Mouse (Mus musculus): ENCODE results near the gene Cr2. TPM values are rescaled to one million over a fixed set of nuclear protein-coding genes. Genes with fewer than 3 reads are reported as not detected.

Cr2 gene
- polyA plus RNA-seq (2012; rRNA removed), result 0.01 TPM in 1 of 2 replicates, not detected in the other

DNA sequence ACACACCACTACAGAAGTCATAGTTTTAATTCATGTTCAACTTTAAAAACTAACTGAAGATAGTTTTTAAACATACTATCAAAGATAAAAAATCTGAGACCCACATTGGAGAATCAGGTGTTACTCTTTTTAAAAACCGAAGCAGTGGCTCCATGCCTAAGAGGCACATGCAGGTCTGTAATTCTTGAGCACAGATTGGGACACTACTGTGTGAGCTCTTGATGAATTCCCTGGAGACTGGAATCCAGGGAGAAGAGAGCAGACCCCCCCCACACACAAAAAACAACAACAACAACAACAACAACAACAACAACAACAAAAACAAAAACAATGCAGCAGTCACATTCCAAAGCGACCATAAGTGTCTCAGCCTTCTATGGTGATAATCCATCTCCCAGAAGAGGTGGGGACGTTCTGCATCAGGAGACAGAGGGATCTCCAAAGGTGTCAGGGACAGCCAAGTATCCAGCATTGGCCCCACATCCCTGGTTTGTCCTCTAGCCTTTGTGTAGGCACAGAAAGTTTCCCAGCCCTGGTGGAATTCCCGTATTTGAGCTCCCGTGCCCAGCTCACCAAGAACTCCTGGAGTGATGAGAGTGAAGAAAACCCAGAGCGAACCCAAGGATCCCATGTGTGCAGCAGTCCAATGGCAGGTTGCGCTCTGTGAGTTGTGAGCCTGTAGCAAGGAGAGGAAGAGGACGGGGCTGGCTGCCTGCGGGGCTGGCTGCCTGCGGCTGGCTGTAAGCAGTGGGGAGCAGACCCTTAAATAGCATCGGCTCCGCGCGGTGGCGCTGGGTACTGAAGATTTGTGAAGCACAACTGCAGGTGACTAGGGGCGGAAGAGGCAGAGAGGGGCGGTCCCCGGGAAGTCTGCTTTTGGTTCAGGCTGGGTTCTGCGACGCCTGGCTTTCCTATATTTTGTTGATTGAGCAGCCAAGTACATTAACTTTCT lies at the start of gene Cr2:
Gene Cr2, minus strand, starts transcription at position 737 of the 952 bp plus-strand sequence.

GRCm38 (mm10) chr1:195130953-195131674 lies 45.4 kb downstream of the Cr2 start, which contains the start of gene Cr1l:
Gene Cr1l (minus strand): TSS chr1:195131586.

GRCm38 (mm10) chr1:195092220-195092720 lies 84.2 kb downstream of the Cr2 start, which contains the start of gene Cd46:
Gene Cd46 (minus strand): TSS chr1:195092249.

Other genes with a start within 250 kb of the Cr2 start
- gene Cd34, start 237.9 kb downstream of the Cr2 start, polyA plus RNA-seq (2012; rRNA removed), result 7.8 and 8.1 TPM in 2 replicates
- 1.5 and 1.6 TPM in 2 replicates for gene Cd46, start 84.5 kb downstream of the Cr2 start, polyA plus RNA-seq (2012; rRNA removed)
- gene Cr1l, start 45.1 kb downstream of the Cr2 start, polyA plus RNA-seq (2012; rRNA removed), result 43.1 and 49.4 TPM in 2 replicates

All from liver, embryonic 14 days (tissue).